Mouse (Mus musculus) bone marrow, adult 2 months (tissue): Measurements from ENCODE around the gene Limch1. TPM values are rescaled to one million over a fixed set of nuclear protein-coding genes. Genes with fewer than 3 reads are reported as not detected.

Experiments used
- H3K27ac ChIP-seq: fragments of 200-500 bp; 2 replicates; pipeline ENCODE4 v1.5.1; 2012; ENCODE audit warnings: low read depth, mild to moderate bottlenecking, control low read depth, inconsistent platforms, low read length; ENCODE audit not compliant: control insufficient read depth, poor library complexity, insufficient read depth
- H3K4me1 ChIP-seq: fragments of 200-500 bp; 2 replicates; pipeline ENCODE4 v1.6.1; 2011; ENCODE audit warnings: low read length; ENCODE audit not compliant: control insufficient read depth, insufficient read depth
- H3K4me3 ChIP-seq: fragments of 200-500 bp; replicated peaks from 2 replicates; pipeline ENCODE3; 2011; ENCODE audit warnings: mild to moderate bottlenecking, low read depth, low read length, control low read depth; ENCODE audit not compliant: control insufficient read depth
- CTCF ChIP-seq: fragments of 200-500 bp; IDR thresholded peaks from 2 replicates; pipeline ENCODE4 v1.5.1; 2011; ENCODE audit warnings: low read length, control low read depth; ENCODE audit not compliant: control insufficient read depth, insufficient read depth
- POLR2A ChIP-seq: fragments of 200-500 bp; IDR thresholded peaks from 2 replicates; pipeline ENCODE4 v1.6.1; 2011; ENCODE audit warnings: low read depth, mild to moderate bottlenecking, control low read depth, low read length, borderline replicate concordance; ENCODE audit not compliant: control insufficient read depth
- WGBS: fragments of 180-500 bp; shearing (Covaris S2); methylation state at CpG from one replicate; pipeline ENCODE4 v1.1.7; 2018; 5-methylcytosine and 5-hydroxymethylcytosine counted together
- polyA plus RNA-seq: library from polyadenylated mRNA; stranded (reverse); fragments of >200 nt; gene quantifications from 2 replicates; pipeline ENCODE4 v1.2.4, GENCODE M21; 2011; ENCODE audit warnings: low replicate concordance; ENCODE audit not compliant: missing spikeins, insufficient read depth, insufficient read length

Limch1 gene
- polyA plus RNA-seq, 1 experiment, result 13.5 TPM

GRCm38 (mm10) chr5:66968925-66969711 lies 223.5 kb downstream of the Limch1 start:
- no peak overlapping the region for H3K27ac ChIP-seq
- H3K4me3 ChIP-seq, result peak overlapping the region; percentile 14
- WGBS, result 86% methylated on average over 19 of the region's 19 CpGs
- TF ChIP-seq CTCF (no peak), POLR2A (no peak)
- no peaks in the 10 kb centered on the region for H3K4me1 ChIP-seq

- Histone ChIP-seq H3K4me3 (no peak overlapping the region), H3K27ac (no peak overlapping the region), H3K4me1 (no peaks in the 10 kb centered on the region)
- no peak for TF ChIP-seq POLR2A
- no peak for TF ChIP-seq CTCF
- WGBS, result 87% methylated on average over 8 of the region's 8 CpGs
Observed at GRCm38 (mm10) chr5:66975621-66976020, 230.0 kb downstream of the Limch1 start.

GRCm38 (mm10) chr5:66979332-66980218 lies 233.9 kb downstream of the Limch1 start:
- Histone ChIP-seq H3K27ac (no peak overlapping the region), H3K4me1 (no peaks in the 10 kb centered on the region), H3K4me3 (no peak overlapping the region)
- WGBS, result 50% methylated on average over 19 of the region's 19 CpGs
- TF ChIP-seq CTCF (no peak), POLR2A (no peak)

- Histone ChIP-seq H3K27ac (no peak overlapping the region), H3K4me1 (no peaks in the 10 kb centered on the region), H3K4me3 (no peak overlapping the region)
- TF ChIP-seq POLR2A, result no peak
- TF ChIP-seq CTCF, result no peak
- 78% methylated on average over 4 of the region's 4 CpGs for WGBS
Observed at GRCm38 (mm10) chr5:66980862-66981261, 235.2 kb downstream of the Limch1 start.

GRCm38 (mm10) chr5:66983104-66983503 lies 237.5 kb downstream of the Limch1 start:
- TF ChIP-seq POLR2A (no peak), CTCF (no peak)
- H3K4me3 ChIP-seq, result no peak overlapping the region
- 76% methylated on average over 5 of the region's 5 CpGs for WGBS
- no peak overlapping the region for H3K27ac ChIP-seq
- no peaks in the 10 kb centered on the region for H3K4me1 ChIP-seq

- Histone ChIP-seq H3K4me3 (no peak overlapping the region), H3K27ac (no peak overlapping the region), H3K4me1 (no peaks in the 10 kb centered on the region; the same call in 1 of the 2 replicates)
- 64% methylated on average over 4 of the region's 4 CpGs for WGBS
- TF ChIP-seq POLR2A (no peak), CTCF (no peak)
Observed at GRCm38 (mm10) chr5:66988926-66989325, 243.3 kb downstream of the Limch1 start.

- no peak for TF ChIP-seq POLR2A
- TF ChIP-seq CTCF, result no peak
- 72% methylated on average over 7 of the region's 7 CpGs for WGBS
- no peak overlapping the region for H3K4me3 ChIP-seq
- H3K27ac ChIP-seq, result no peak overlapping the region
- H3K4me1 ChIP-seq, result no peaks in the 10 kb centered on the region; the same call in 1 of the 2 replicates
Observed at GRCm38 (mm10) chr5:66989531-66989930, 243.9 kb downstream of the Limch1 start.

GRCm38 (mm10) chr5:66992401-66992800 lies 246.8 kb downstream of the Limch1 start:
- Histone ChIP-seq H3K27ac (no peak overlapping the region), H3K4me1 (no peaks in the 10 kb centered on the region; the same call in 1 of the 2 replicates), H3K4me3 (no peak overlapping the region)
- WGBS, result 80% methylated on average over 7 of the region's 7 CpGs
- no peak for TF ChIP-seq CTCF
- TF ChIP-seq POLR2A, result no peak
